Mouse (Mus musculus) erythroblast, embryonic 14.5 days (primary cell): ENCODE data around the gene Hoxb13. TPM values are rescaled to one million over a fixed set of nuclear protein-coding genes. Genes with fewer than 3 reads are reported as not detected.

Experiments
- H3K27me3 ChIP-seq: 2 replicates; pipeline ENCODE4 v1.6.1; 2012; ENCODE audit warnings: inconsistent platforms; ENCODE audit not compliant: control insufficient read depth
- H3K36me3 ChIP-seq: 2 replicates; pipeline ENCODE4 v1.6.1; 2012; ENCODE audit warnings: mild to moderate bottlenecking, inconsistent platforms; ENCODE audit not compliant: control insufficient read depth
- H3K4me1 ChIP-seq: 2 replicates; pipeline ENCODE4 v1.6.1; 2012; ENCODE audit warnings: inconsistent platforms; ENCODE audit not compliant: control insufficient read depth
- H3K4me3 ChIP-seq: replicated peaks from 2 replicates; pipeline ENCODE3; 2012; ENCODE audit warnings: moderate library complexity, mild to moderate bottlenecking, inconsistent platforms
- H3K9me3 ChIP-seq: 2 replicates; pipeline ENCODE4 v1.6.1; 2012; ENCODE audit warnings: low read length, inconsistent platforms, mixed read lengths; ENCODE audit not compliant: control insufficient read depth
- GATA1 ChIP-seq: IDR thresholded peaks from 2 replicates; pipeline ENCODE4 v1.6.1; 2012; ENCODE audit warnings: low read length, inconsistent platforms, mixed read lengths
- TAL1 ChIP-seq: IDR thresholded peaks from 3 replicates; pipeline ENCODE4 v1.6.1; 2012; ENCODE audit warnings: low read length, inconsistent platforms, mixed read lengths
- polyA plus RNA-seq: library from polyadenylated mRNA; stranded (reverse); fragments of >175 nt; gene quantifications from 2 replicates; pipeline ENCODE4 v1.2.3, GENCODE M21; 2012

The Hoxb13 gene
- polyA plus RNA-seq, result 0.02 TPM in 2 replicates

- Histone ChIP-seq H3K4me3 (no peak within 1 kb of the TSS), H3K27me3 (peaks cover 100% of the 10 kb centered on the region), H3K9me3 (no peaks in the 10 kb centered on the region), H3K36me3 (no peaks in the 10 kb centered on the region), H3K4me1 (no peaks in the 10 kb centered on the region)
- TF ChIP-seq GATA1, result no peak
- TF ChIP-seq TAL1, result no peak
These were observed at the start of gene Hoxb13 for GRCm38 (mm10) chr11:96193521-96194400. Gene Hoxb13, plus strand, starts transcription at chr11:96194316.

- TF ChIP-seq TAL1, result no peak
- no peaks in the 10 kb centered on the region for H3K9me3 ChIP-seq
- H3K4me3 ChIP-seq, result no peak overlapping the region
- H3K27me3 ChIP-seq, result peaks cover 24% of the 10 kb centered on the region
- H3K4me1 ChIP-seq, result no peaks in the 10 kb centered on the region
- H3K36me3 ChIP-seq, result no peaks in the 10 kb centered on the region
These were observed 48.4 kb upstream of the Hoxb13 start for GRCm38 (mm10) chr11:96145622-96146270.

GRCm38 (mm10) chr11:96147471-96147870 is 46.6 kb upstream of the Hoxb13 start:
- no peaks in the 10 kb centered on the region for H3K4me1 ChIP-seq
- no peak overlapping the region for H3K4me3 ChIP-seq
- no peaks in the 10 kb centered on the region for H3K9me3 ChIP-seq
- TF ChIP-seq GATA1 (no peak), TAL1 (no peak)
- peaks cover 29% of the 10 kb centered on the region for H3K27me3 ChIP-seq
- no peaks in the 10 kb centered on the region for H3K36me3 ChIP-seq

- H3K9me3 ChIP-seq, result no peaks in the 10 kb centered on the region
- H3K27me3 ChIP-seq, result peaks cover 39% of the 10 kb centered on the region
- no peak overlapping the region for H3K4me3 ChIP-seq
- no peaks in the 10 kb centered on the region for H3K36me3 ChIP-seq
- H3K4me1 ChIP-seq, result no peaks in the 10 kb centered on the region
- TF ChIP-seq GATA1, result no peak
- no peak for TF ChIP-seq TAL1
These were observed 29.3 kb upstream of the Hoxb13 start for GRCm38 (mm10) chr11:96164769-96165168.

- Histone ChIP-seq H3K27me3 (peaks cover 73% of the 10 kb centered on the region), H3K9me3 (no peaks in the 10 kb centered on the region; the same call in 1 of the 2 replicates), H3K4me3 (no peak overlapping the region), H3K36me3 (no peaks in the 10 kb centered on the region), H3K4me1 (no peaks in the 10 kb centered on the region)
- TF ChIP-seq TAL1 (no peak), GATA1 (no peak)
These were observed 26.0 kb upstream of the Hoxb13 start for GRCm38 (mm10) chr11:96168125-96168524.

- H3K9me3 ChIP-seq, result no peaks in the 10 kb centered on the region; the same call in 1 of the 2 replicates
- H3K4me3 ChIP-seq, result no peak overlapping the region
- H3K36me3 ChIP-seq, result no peaks in the 10 kb centered on the region
- TF ChIP-seq GATA1, result no peak
- TF ChIP-seq TAL1, result no peak
- H3K27me3 ChIP-seq, result peaks cover 82% of the 10 kb centered on the region
- no peaks in the 10 kb centered on the region for H3K4me1 ChIP-seq
These were observed 25.1 kb upstream of the Hoxb13 start for GRCm38 (mm10) chr11:96169016-96169415.

- H3K9me3 ChIP-seq, result no peaks in the 10 kb centered on the region; the same call in 1 of the 2 replicates
- no peaks in the 10 kb centered on the region for H3K36me3 ChIP-seq
- no peak overlapping the region for H3K4me3 ChIP-seq
- no peak for TF ChIP-seq GATA1
- TF ChIP-seq TAL1, result no peak
- no peaks in the 10 kb centered on the region for H3K4me1 ChIP-seq
- H3K27me3 ChIP-seq, result peaks cover 93% of the 10 kb centered on the region
These were observed 23.3 kb upstream of the Hoxb13 start for GRCm38 (mm10) chr11:96170711-96171379.

- no peaks in the 10 kb centered on the region; the same call in 1 of the 2 replicates for H3K9me3 ChIP-seq
- TF ChIP-seq TAL1, result no peak
- TF ChIP-seq GATA1, result no peak
- H3K27me3 ChIP-seq, result peaks cover 99% of the 10 kb centered on the region
- no peak overlapping the region for H3K4me3 ChIP-seq
- no peaks in the 10 kb centered on the region for H3K4me1 ChIP-seq
- no peaks in the 10 kb centered on the region for H3K36me3 ChIP-seq
These were observed 22.5 kb upstream of the Hoxb13 start for GRCm38 (mm10) chr11:96171601-96172000.
